Mouse (Mus musculus) CD4-positive, CD25-positive, alpha-beta regulatory T cell, adult 4 months (primary cell): ENCODE results near the gene Csnk1d. TPM values are rescaled to one million over a fixed set of nuclear protein-coding genes. Genes with fewer than 3 reads are reported as not detected.

ENCODE experiments used
- ATAC-seq: one replicate; pipeline ENCODE4 v1.8.0; 2017
- polyA plus RNA-seq, 2 experiments: library from polyadenylated mRNA; unstranded; fragments of 100-300 nt; shearing (Covaris generic); gene quantifications; one replicate each; pipeline ENCODE4 v1.2.1; 2017

Csnk1d gene
- polyA plus RNA-seq, 2 experiments from 2014 or later, result 50.4 to 78.2 TPM

GRCm38 (mm10) chr11:120984448-120985330, 6.4 kb downstream of the Csnk1d start:
- no peak for ATAC-seq

- ATAC-seq, result no peak
Measured at GRCm38 (mm10) chr11:120982459-120982858, 8.7 kb downstream of the Csnk1d start.

- no peak for ATAC-seq
Measured at GRCm38 (mm10) chr11:120981661-120982060, 9.5 kb downstream of the Csnk1d start.

GRCm38 (mm10) chr11:120980427-120981035, 10.6 kb downstream of the Csnk1d start:
- ATAC-seq, result no peak

GRCm38 (mm10) chr11:120979711-120980426, 11.3 kb downstream of the Csnk1d start:
- ATAC-seq, result no peak

GRCm38 (mm10) chr11:120973318-120973717, 17.8 kb downstream of the Csnk1d start:
- no peak for ATAC-seq

GRCm38 (mm10) chr11:120971237-120971636, 19.9 kb downstream of the Csnk1d start:
- ATAC-seq, result no peak

- no peak for ATAC-seq
Measured at GRCm38 (mm10) chr11:120969742-120970141, 21.4 kb downstream of the Csnk1d start.

- ATAC-seq, result no peak
Measured at GRCm38 (mm10) chr11:120965587-120965986, 25.5 kb downstream of the Csnk1d start.

GRCm38 (mm10) chr11:120964195-120965157, 26.7 kb downstream of the Csnk1d start:
- no peak for ATAC-seq

GRCm38 (mm10) chr11:120962909-120963308, 28.2 kb downstream of the Csnk1d start:
- ATAC-seq, result no peak

- ATAC-seq, result no peak
Measured at GRCm38 (mm10) chr11:120962050-120962771, 28.9 kb downstream of the Csnk1d start.

- no peak for ATAC-seq
Measured at GRCm38 (mm10) chr11:120961594-120961993, 29.5 kb downstream of the Csnk1d start.

GRCm38 (mm10) chr11:120960248-120960647, 30.9 kb downstream of the Csnk1d start:
- no peak for ATAC-seq

GRCm38 (mm10) chr11:120959564-120959963, 31.6 kb downstream of the Csnk1d start:
- ATAC-seq, result no peak

GRCm38 (mm10) chr11:120959066-120959465, 32.1 kb downstream of the Csnk1d start:
- ATAC-seq, result no peak

- ATAC-seq, result no peak
Measured at GRCm38 (mm10) chr11:120957731-120958257, 33.3 kb downstream of the Csnk1d start.

- ATAC-seq, result no peak
Measured at GRCm38 (mm10) chr11:120957052-120957451, 34.1 kb downstream of the Csnk1d start.

GRCm38 (mm10) chr11:120955701-120956100, 35.4 kb downstream of the Csnk1d start:
- ATAC-seq, result no peak

GRCm38 (mm10) chr11:120954936-120955335, 36.2 kb downstream of the Csnk1d start:
- no peak for ATAC-seq
